Mouse (Mus musculus) heart, postnatal 0 days (tissue): Measurements from ENCODE around the gene 4930402H24Rik.

Experiments used
- CTCF ChIP-seq: IDR thresholded peaks from 2 replicates; pipeline ENCODE4 v1.5.1; 2016; ENCODE audit warnings: antibody characterized with exemption, control low read depth, low read depth
- EP300 ChIP-seq: IDR thresholded peaks from 2 replicates; pipeline ENCODE4 v1.6.1; 2016; ENCODE audit warnings: antibody characterized with exemption, low read depth

DNA sequence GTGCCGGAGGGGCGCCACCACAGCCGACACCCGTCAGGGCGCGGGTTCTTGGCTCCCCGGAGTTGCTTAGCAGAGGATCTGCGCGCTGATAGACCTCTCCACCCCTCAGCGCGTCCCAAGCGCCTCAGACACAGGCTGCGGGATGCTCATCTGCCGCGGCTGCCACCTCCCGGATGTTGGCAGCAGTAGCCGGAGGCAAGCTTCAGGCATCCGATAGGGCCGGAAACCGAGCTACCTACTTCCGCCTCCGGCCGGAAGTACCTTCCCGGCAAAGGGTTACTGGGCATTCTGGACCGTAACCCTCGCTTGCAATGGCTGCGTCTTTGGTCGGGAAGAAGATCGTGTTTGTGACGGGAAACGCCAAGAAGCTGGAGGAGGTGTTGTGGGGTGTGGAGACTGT lies 238.6 kb downstream of the 4930402H24Rik start, which contains the start of gene Itpa:
- TF ChIP-seq EP300: peak; percentile 74; the same call in 1 of the 2 replicates
- peak; percentile 53 for TF ChIP-seq CTCF
